Mouse (Mus musculus): ENCODE data around the gene Tmem143. TPM values are rescaled to one million over a fixed set of nuclear protein-coding genes. Genes with fewer than 3 reads are reported as not detected.

Tmem143 gene
- polyA plus RNA-seq, 1 experiment from 2014 or later: 5.6 TPM

DNA sequence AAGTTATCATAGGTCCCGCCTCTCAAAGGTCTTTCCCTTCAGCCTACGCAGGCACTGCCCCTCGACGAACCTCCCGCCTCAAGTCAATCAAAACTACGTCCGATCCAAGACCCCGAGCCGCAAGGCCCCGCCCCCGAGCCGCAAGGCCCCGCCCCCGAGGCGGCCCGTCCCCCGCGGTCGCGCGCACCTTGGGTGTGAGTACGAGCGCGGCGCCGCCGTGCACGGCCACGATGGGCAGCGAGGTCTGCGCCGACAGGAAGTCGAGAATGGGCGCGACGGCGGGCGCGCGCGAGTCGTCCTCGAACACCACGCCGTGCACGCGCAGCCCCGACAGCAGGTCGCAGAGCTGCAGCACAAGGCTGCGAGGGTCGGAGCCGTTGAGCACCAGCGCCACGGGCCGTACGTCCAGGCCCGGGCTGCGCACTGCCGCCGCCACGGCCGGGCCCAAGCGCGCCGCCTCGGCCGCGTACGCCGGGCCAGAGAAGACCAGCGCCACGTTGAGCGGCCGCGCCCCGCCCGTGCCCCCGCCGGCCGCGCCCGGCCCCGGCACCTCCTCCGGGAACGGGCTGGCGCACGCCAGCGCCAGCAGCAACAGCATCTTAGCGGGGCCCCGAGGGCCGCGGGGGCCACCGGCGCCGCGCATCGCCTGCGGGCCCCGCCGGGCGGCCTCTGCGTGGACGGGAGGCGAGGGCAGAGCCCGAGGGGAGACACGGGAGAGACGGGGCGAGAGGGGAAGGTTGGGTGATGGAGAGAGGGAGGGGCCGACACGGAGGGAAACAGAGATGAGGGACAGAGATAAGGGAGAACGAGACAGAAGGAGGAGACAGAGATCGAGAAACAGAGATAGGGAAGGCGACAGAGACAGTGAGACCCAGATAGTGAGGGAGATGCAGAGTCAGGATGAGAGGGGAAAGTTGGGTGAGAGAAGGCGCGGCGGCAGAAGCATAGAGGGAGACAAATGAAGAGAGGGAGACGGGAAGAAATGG, 30.5 kb upstream of the Tmem143 start:
- Histone ChIP-seq H3K4me2 (ENCODE audit: low read depth, low read length) (peak overlapping the region; percentile 96), H3K9me3 (ENCODE audit: control insufficient read depth, low read length) (no peaks in the 10 kb centered on the region), H3K27ac (ENCODE audit: low read length) (peak overlapping the region; percentile 68), H3K4me3 (ENCODE audit: low read length) (peak overlapping the region; percentile 76), H3K27me3 (ENCODE audit: control insufficient read depth, insufficient read depth, low read depth, low read length) (peaks cover 21% of the 10 kb centered on the region), H3K4me1 (replicated peaks; ENCODE audit: control insufficient read depth, insufficient read depth, low read length) (peaks cover 21% of the 10 kb centered on the region; the same call in 1 of the 2 replicates), H3K9ac (ENCODE audit: low read length) (peak overlapping the region; percentile 87), H3K36me3 (ENCODE audit: control insufficient read depth, insufficient read depth, low read length) (no peaks in the 10 kb centered on the region)
- ATAC-seq (ENCODE audit: low read depth): peak; percentile 82
- under 1% methylated on average over 72 of the region's 117 CpGs for WGBS

- 21% methylated on average over 2 of the region's 2 CpGs for WGBS
- no peak overlapping the region for H3K27ac ChIP-seq (ENCODE audit: low read length)
- H3K4me3 ChIP-seq (ENCODE audit: low read length): no peak overlapping the region
- H3K4me1 ChIP-seq (replicated peaks; ENCODE audit: control insufficient read depth, insufficient read depth, low read length): peaks cover 18% of the 10 kb centered on the region; the same call in 1 of the 2 replicates
- peaks cover 28% of the 10 kb centered on the region for H3K27me3 ChIP-seq (ENCODE audit: control insufficient read depth, insufficient read depth, low read depth, low read length)
- no peak for ATAC-seq (ENCODE audit: low read depth)
- no peak overlapping the region for H3K9ac ChIP-seq (ENCODE audit: low read length)
- H3K4me2 ChIP-seq (ENCODE audit: low read depth, low read length): no peak overlapping the region
- no peaks in the 10 kb centered on the region for H3K36me3 ChIP-seq (ENCODE audit: control insufficient read depth, insufficient read depth, low read length)
- no peaks in the 10 kb centered on the region for H3K9me3 ChIP-seq (ENCODE audit: control insufficient read depth, low read length)
These were observed 28.9 kb upstream of the Tmem143 start for GRCm38 (mm10) chr7:45867871-45868270.

- Histone ChIP-seq H3K9me3 (ENCODE audit: control insufficient read depth, low read length) (no peaks in the 10 kb centered on the region), H3K27ac (ENCODE audit: low read length) (no peak overlapping the region), H3K36me3 (ENCODE audit: control insufficient read depth, insufficient read depth, low read length) (no peaks in the 10 kb centered on the region), H3K9ac (ENCODE audit: low read length) (peak overlapping the region; percentile 43; the same call in 1 of the 2 replicates), H3K27me3 (ENCODE audit: control insufficient read depth, insufficient read depth, low read depth, low read length) (peaks cover 28% of the 10 kb centered on the region), H3K4me2 (ENCODE audit: low read depth, low read length) (peak overlapping the region; percentile 29), H3K4me1 (replicated peaks; ENCODE audit: control insufficient read depth, insufficient read depth, low read length) (peaks cover 25% of the 10 kb centered on the region), H3K4me3 (ENCODE audit: low read length) (no peak overlapping the region; the same call in 1 of the 2 replicates)
- ATAC-seq (ENCODE audit: low read depth): no peak
- 28% methylated on average over 8 of the region's 8 CpGs for WGBS
These were observed 27.6 kb upstream of the Tmem143 start for GRCm38 (mm10) chr7:45869107-45869670.

GRCm38 (mm10) chr7:45869787-45870186, 27.0 kb upstream of the Tmem143 start:
- peaks cover 31% of the 10 kb centered on the region for H3K4me1 ChIP-seq (replicated peaks; ENCODE audit: control insufficient read depth, insufficient read depth, low read length)
- H3K4me2 ChIP-seq (ENCODE audit: low read depth, low read length): peak overlapping the region; percentile 29
- no peak overlapping the region; the same call in 1 of the 2 replicates for H3K4me3 ChIP-seq (ENCODE audit: low read length)
- H3K27ac ChIP-seq (ENCODE audit: low read length): no peak overlapping the region
- peaks cover 28% of the 10 kb centered on the region for H3K27me3 ChIP-seq (ENCODE audit: control insufficient read depth, insufficient read depth, low read depth, low read length)
- 4% methylated on average over 9 of the region's 14 CpGs for WGBS
- peaks cover 5% of the 10 kb centered on the region; the same call in 1 of the 2 replicates for H3K36me3 ChIP-seq (ENCODE audit: control insufficient read depth, insufficient read depth, low read length)
- peak overlapping the region; percentile 43; the same call in 1 of the 2 replicates for H3K9ac ChIP-seq (ENCODE audit: low read length)
- no peaks in the 10 kb centered on the region for H3K9me3 ChIP-seq (ENCODE audit: control insufficient read depth, low read length)
- no peak for ATAC-seq (ENCODE audit: low read depth)

GRCm38 (mm10) chr7:45870282-45871058, 26.3 kb upstream of the Tmem143 start:
- H3K27me3 ChIP-seq (ENCODE audit: control insufficient read depth, insufficient read depth, low read depth, low read length): peaks cover 28% of the 10 kb centered on the region
- H3K9me3 ChIP-seq (ENCODE audit: control insufficient read depth, low read length): no peaks in the 10 kb centered on the region
- peaks cover 35% of the 10 kb centered on the region for H3K4me1 ChIP-seq (replicated peaks; ENCODE audit: control insufficient read depth, insufficient read depth, low read length)
- no peak for ATAC-seq (ENCODE audit: low read depth)
- no peak overlapping the region for H3K27ac ChIP-seq (ENCODE audit: low read length)
- H3K9ac ChIP-seq (ENCODE audit: low read length): peak overlapping the region; percentile 34
- H3K36me3 ChIP-seq (ENCODE audit: control insufficient read depth, insufficient read depth, low read length): peaks cover 9% of the 10 kb centered on the region; the same call in 1 of the 2 replicates
- 0 out of 2 replicates have a peak overlapping the region, but pooled peaks have one; percentile 0 for H3K4me3 ChIP-seq (ENCODE audit: low read length)
- 3% methylated on average over 30 of the region's 30 CpGs for WGBS
- H3K4me2 ChIP-seq (ENCODE audit: low read depth, low read length): peak overlapping the region; percentile 42

- peaks cover 20% of the 10 kb centered on the region for H3K36me3 ChIP-seq (ENCODE audit: control insufficient read depth, insufficient read depth, low read length)
- ATAC-seq (ENCODE audit: low read depth): peak; percentile 86
- peak within 1 kb of the TSS; percentile 91 for H3K27ac ChIP-seq (ENCODE audit: low read length)
- under 1% methylated on average over 18 of the region's 18 CpGs for WGBS
- peak within 1 kb of the TSS; percentile 81 for H3K4me2 ChIP-seq (ENCODE audit: low read depth, low read length)
- no peaks in the 10 kb centered on the region for H3K9me3 ChIP-seq (ENCODE audit: control insufficient read depth, low read length)
- H3K9ac ChIP-seq (ENCODE audit: low read length): peak within 1 kb of the TSS; percentile 97
- peaks cover 34% of the 10 kb centered on the region for H3K4me1 ChIP-seq (replicated peaks; ENCODE audit: control insufficient read depth, insufficient read depth, low read length)
- peak within 1 kb of the TSS; percentile 62 for H3K4me3 ChIP-seq (ENCODE audit: low read length)
- peaks cover 28% of the 10 kb centered on the region for H3K27me3 ChIP-seq (ENCODE audit: control insufficient read depth, insufficient read depth, low read depth, low read length)
These were observed 24.1 kb upstream of the Tmem143 start, which contains the start of gene Kdelr1 for GRCm38 (mm10) chr7:45872624-45873023. Gene Kdelr1, plus strand, starts transcription at chr7:45872772.

GRCm38 (mm10) chr7:45873061-45873947, 23.4 kb upstream of the Tmem143 start:
- Histone ChIP-seq H3K9me3 (ENCODE audit: control insufficient read depth, low read length) (no peaks in the 10 kb centered on the region), H3K4me3 (ENCODE audit: low read length) (peak overlapping the region; percentile 62), H3K27ac (ENCODE audit: low read length) (peak overlapping the region; percentile 91), H3K36me3 (ENCODE audit: control insufficient read depth, insufficient read depth, low read length) (peaks cover 24% of the 10 kb centered on the region), H3K9ac (ENCODE audit: low read length) (peak overlapping the region; percentile 97), H3K4me1 (replicated peaks; ENCODE audit: control insufficient read depth, insufficient read depth, low read length) (peaks cover 30% of the 10 kb centered on the region), H3K27me3 (ENCODE audit: control insufficient read depth, insufficient read depth, low read depth, low read length) (peaks cover 28% of the 10 kb centered on the region), H3K4me2 (ENCODE audit: low read depth, low read length) (peak overlapping the region; percentile 81)
- ATAC-seq (ENCODE audit: low read depth): peak; percentile 52
- WGBS: under 1% methylated on average over 28 of the region's 28 CpGs

DNA sequence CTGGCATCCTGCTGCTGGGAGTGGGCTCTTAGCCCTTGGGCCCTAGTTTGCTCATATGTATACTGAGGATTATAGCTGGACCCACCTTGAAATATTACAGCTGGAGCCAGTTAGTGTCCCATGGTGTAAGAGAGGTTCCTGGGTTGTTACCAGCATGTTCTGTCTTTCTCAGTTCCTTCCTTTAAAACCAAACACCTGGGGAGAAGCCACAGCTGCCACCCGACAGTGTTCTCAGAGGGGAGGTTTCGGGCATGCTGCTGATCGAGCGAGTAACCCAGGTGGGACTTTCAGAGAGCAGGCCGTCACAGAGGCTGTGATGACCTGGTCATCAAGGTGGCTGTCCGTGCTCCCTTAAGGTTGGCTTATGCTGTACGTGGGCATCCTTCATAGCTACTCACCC, 19.8 kb upstream of the Tmem143 start:
- WGBS: 94% methylated on average over 7 of the region's 7 CpGs
- ATAC-seq (ENCODE audit: low read depth): no peak
- no peak overlapping the region for H3K4me3 ChIP-seq (ENCODE audit: low read length)
- peaks cover 2% of the 10 kb centered on the region; the same call in 1 of the 2 replicates for H3K27me3 ChIP-seq (ENCODE audit: control insufficient read depth, insufficient read depth, low read depth, low read length)
- H3K9me3 ChIP-seq (ENCODE audit: control insufficient read depth, low read length): no peaks in the 10 kb centered on the region
- H3K4me1 ChIP-seq (replicated peaks; ENCODE audit: control insufficient read depth, insufficient read depth, low read length): peaks cover 17% of the 10 kb centered on the region
- peaks cover 52% of the 10 kb centered on the region for H3K36me3 ChIP-seq (ENCODE audit: control insufficient read depth, insufficient read depth, low read length)
- no peak overlapping the region for H3K27ac ChIP-seq (ENCODE audit: low read length)
- no peak overlapping the region for H3K9ac ChIP-seq (ENCODE audit: low read length)
- no peak overlapping the region for H3K4me2 ChIP-seq (ENCODE audit: low read depth, low read length)

Data from lung, embryonic 16.5 days (tissue).